Mouse (Mus musculus) heart, adult 8-10 months (tissue): Measurements from ENCODE around the gene Exoc3l4. TPM values are rescaled to one million over a fixed set of nuclear protein-coding genes. Genes with fewer than 3 reads are reported as not detected.

Source experiments
- DNase-seq: peaks from one replicate; pipeline ENCODE4 v3.0.0; 2022; ENCODE audit warnings: low spot score
- total RNA-seq, 4 experiments: library from RNA; stranded (reverse); gene quantifications; 2 replicates each; pipeline ENCODE4 v1.2.4; 2022

Exoc3l4 gene
- total RNA-seq, 4 experiments from 2014 or later = 2.1 to 3.6 (median 3.0) TPM

GRCm38 (mm10) chr12:111448931-111449705 lies 32.3 kb downstream of the Exoc3l4 start:
- DNase-seq = no peak

- peak; percentile 80 for DNase-seq
Measured at GRCm38 (mm10) chr12:111450359-111450758, 33.5 kb downstream of the Exoc3l4 start.

GRCm38 (mm10) chr12:111451561-111451960 lies 34.7 kb downstream of the Exoc3l4 start:
- no peak for DNase-seq

GRCm38 (mm10) chr12:111454021-111454420 lies 37.2 kb downstream of the Exoc3l4 start:
- DNase-seq = no peak

GRCm38 (mm10) chr12:111454543-111455280 lies 37.9 kb downstream of the Exoc3l4 start:
- DNase-seq = no peak

- DNase-seq = peak; percentile 62
Measured at GRCm38 (mm10) chr12:111455311-111455846, 38.6 kb downstream of the Exoc3l4 start.

- no peak for DNase-seq
Measured at GRCm38 (mm10) chr12:111455860-111456259, 39.0 kb downstream of the Exoc3l4 start.

GRCm38 (mm10) chr12:111457742-111458141 lies 40.9 kb downstream of the Exoc3l4 start:
- no peak for DNase-seq

GRCm38 (mm10) chr12:111463570-111463969 lies 46.8 kb downstream of the Exoc3l4 start:
- no peak for DNase-seq

- no peak for DNase-seq
Measured at GRCm38 (mm10) chr12:111466369-111466768, 49.6 kb downstream of the Exoc3l4 start.

GRCm38 (mm10) chr12:111468206-111468605 lies 51.4 kb downstream of the Exoc3l4 start:
- DNase-seq = no peak

GRCm38 (mm10) chr12:111469507-111469906 lies 52.7 kb downstream of the Exoc3l4 start:
- peak; percentile 66 for DNase-seq

- no peak for DNase-seq
Measured at GRCm38 (mm10) chr12:111471119-111471518, 54.3 kb downstream of the Exoc3l4 start.

GRCm38 (mm10) chr12:111471721-111472120 lies 54.9 kb downstream of the Exoc3l4 start:
- DNase-seq = no peak

GRCm38 (mm10) chr12:111472886-111473285 lies 56.1 kb downstream of the Exoc3l4 start:
- DNase-seq = no peak

- DNase-seq = no peak
Measured at GRCm38 (mm10) chr12:111474384-111474783, 57.6 kb downstream of the Exoc3l4 start.

GRCm38 (mm10) chr12:111474893-111475643 lies 58.3 kb downstream of the Exoc3l4 start:
- DNase-seq = peak; percentile 82

GRCm38 (mm10) chr12:111478924-111479323 lies 62.1 kb downstream of the Exoc3l4 start:
- no peak for DNase-seq

GRCm38 (mm10) chr12:111479917-111480316 lies 63.1 kb downstream of the Exoc3l4 start:
- DNase-seq = no peak
